Comparison of ENCODE assay signal across 7 mouse cellular contexts in genomic region chr6:90988648-90989317, GRCm38 (mm10). TPM values are rescaled to one million over a fixed set of nuclear protein-coding genes. Genes with fewer than 3 reads are reported as not detected.
DNase-seq lines count a peak whose midpoint lies in the region; ATAC-seq and TF ChIP-seq lines count a peak whose summit lies in the region.

TSS of gene Iqsec1 (minus strand) at chr6:90988685.

- H3K4me1 ChIP-seq in bone marrow macrophage, adult 2 months (ENCODE audit: control insufficient read depth, insufficient read depth, low read length), result no peaks in the 10 kb centered on the region
- peaks cover 13% of the 10 kb centered on the region for H3K4me1 ChIP-seq in embryonic facial prominence, embryonic 15.5 days
- H3K4me1 ChIP-seq in limb, embryonic 12.5 days (replicated peaks), result peaks cover 8% of the 10 kb centered on the region
- peaks cover 9% of the 10 kb centered on the region for H3K4me1 ChIP-seq in midbrain, embryonic 14.5 days (ENCODE audit: control insufficient read depth, insufficient read depth, low read length)

- H3K27me3 ChIP-seq in embryonic facial prominence, embryonic 15.5 days, result peaks cover 4% of the 10 kb centered on the region; the same call in 1 of the 2 replicates
- H3K27me3 ChIP-seq in limb, embryonic 12.5 days, result peaks cover 34% of the 10 kb centered on the region
- peaks cover 11% of the 10 kb centered on the region for H3K27me3 ChIP-seq in midbrain, embryonic 14.5 days (ENCODE audit: control insufficient read depth, insufficient read depth, low read length)

- H3K4me2 ChIP-seq in embryonic facial prominence, embryonic 15.5 days (replicated peaks), result peak within 1 kb of the TSS; percentile 100
- peak within 1 kb of the TSS; percentile 99 for H3K4me2 ChIP-seq in limb, embryonic 12.5 days
- peak within 1 kb of the TSS; percentile 99 for H3K4me2 ChIP-seq in midbrain, embryonic 14.5 days (ENCODE audit: low read length)

- peaks cover 10% of the 10 kb centered on the region; the same call in 1 of the 2 replicates for H3K9me3 ChIP-seq in embryonic facial prominence, embryonic 15.5 days (replicated peaks)
- H3K9me3 ChIP-seq in limb, embryonic 12.5 days, result 0 out of 2 replicates have a peak, but pooled peaks cover 10% of the 10 kb centered on the region
- peaks cover 7% of the 10 kb centered on the region; the same call in 1 of the 2 replicates for H3K9me3 ChIP-seq in midbrain, embryonic 14.5 days (ENCODE audit: control insufficient read depth, low read length)

- peak within 1 kb of the TSS; percentile 39 for H3K9ac ChIP-seq in embryonic facial prominence, embryonic 15.5 days
- H3K9ac ChIP-seq in limb, embryonic 12.5 days (replicated peaks), result peak within 1 kb of the TSS; percentile 71
- H3K9ac ChIP-seq in midbrain, embryonic 14.5 days (replicated peaks; ENCODE audit: low read length), result peak within 1 kb of the TSS; percentile 64

- no peak for TF ChIP-seq CTCF in bone marrow macrophage, adult 2 months (IDR thresholded peaks at IDR 0.05; ENCODE audit: low read depth, low read length)

- DNase-seq in heart, adult 8-10 months (ENCODE audit: low spot score), result peak; percentile 36
- peak; percentile 81 to 82 for DNase-seq in kidney, adult 8-10 months
- peak; percentile 95 for DNase-seq in midbrain, embryonic 14.5 days
- peak; percentile 67 for DNase-seq in spleen, adult 12 weeks (ENCODE audit: low spot score)

- ATAC-seq in embryonic facial prominence, embryonic 15.5 days (ENCODE audit: insufficient number of reproducible peaks, low FRiP score, low TSS enrichment, low read depth), result peak; percentile 92
- peak; percentile 94 for ATAC-seq in limb, embryonic 12.5 days (ENCODE audit: insufficient number of reproducible peaks, insufficient read depth, low FRiP score, low TSS enrichment, low read depth)
- peak; percentile 93 for ATAC-seq in midbrain, embryonic 14.5 days (ENCODE audit: low FRiP score, low TSS enrichment)

- peak within 1 kb of the TSS; percentile 61 for H3K4me3 ChIP-seq in bone marrow macrophage, adult 2 months (ENCODE audit: insufficient read depth, low read length)
- peak within 1 kb of the TSS; percentile 59 for H3K4me3 ChIP-seq in embryonic facial prominence, embryonic 15.5 days (replicated peaks)
- H3K4me3 ChIP-seq in limb, embryonic 12.5 days (replicated peaks), result peak within 1 kb of the TSS; percentile 74
- H3K4me3 ChIP-seq in midbrain, embryonic 14.5 days (replicated peaks; ENCODE audit: low read depth, low read length), result peak within 1 kb of the TSS; percentile 68

- no peak within 1 kb of the TSS for H3K27ac ChIP-seq in bone marrow macrophage, adult 2 months (ENCODE audit: insufficient read depth, low read depth, low read length)
- H3K27ac ChIP-seq in embryonic facial prominence, embryonic 15.5 days (replicated peaks), result no peak within 1 kb of the TSS; the same call in 1 of the 2 replicates
- H3K27ac ChIP-seq in limb, embryonic 12.5 days, result no peak within 1 kb of the TSS
- H3K27ac ChIP-seq in midbrain, embryonic 14.5 days (replicated peaks; ENCODE audit: low read depth, low read length), result 0 out of 2 replicates have a peak within 1 kb of the TSS, but pooled peaks have one; percentile 5

- no peaks in the 10 kb centered on the region for H3K36me3 ChIP-seq in embryonic facial prominence, embryonic 15.5 days
- no peaks in the 10 kb centered on the region for H3K36me3 ChIP-seq in limb, embryonic 12.5 days
- H3K36me3 ChIP-seq in midbrain, embryonic 14.5 days (ENCODE audit: control insufficient read depth, insufficient read depth, low read length), result no peaks in the 10 kb centered on the region

- WGBS in embryonic facial prominence, embryonic 15.5 days, result 1% methylated on average over 34 of the region's 39 CpGs
- WGBS in limb, embryonic 12.5 days, result 1% methylated on average over 38 of the region's 39 CpGs
- WGBS in midbrain, embryonic 14.5 days, result under 1% methylated on average over 34 of the region's 39 CpGs

- no peak for TF ChIP-seq POLR2A in bone marrow macrophage, adult 2 months (IDR thresholded peaks at IDR 0.05; ENCODE audit: borderline replicate concordance, low read depth, low read length)

RNA-seq across cellular contexts. Expression of gene Iqsec1, which starts in this region (rescaled TPM):
- 38.2 and 43.8 TPM in 2 replicates for polyA plus RNA-seq in bone marrow macrophage, adult 2 months (2012; ENCODE audit: insufficient read depth, insufficient read length, missing spikeins)
- 11.4 and 15.0 TPM in 2 replicates for polyA plus RNA-seq in embryonic facial prominence, embryonic 15.5 days (2015; fragmentation: Nextera tagmentation; extraction: Ambion mirVana)
- 100 to 1,000 TPM; 164 to 183 (median 169) TPM for total RNA-seq in heart, adult 8-10 months (2022)
- polyA plus RNA-seq in limb, embryonic 12.5 days (2016; fragmentation: Nextera tagmentation; extraction: Ambion mirVana), result 8.9 and 9.8 TPM in 2 replicates
- 29.5 and 35.7 TPM in 2 replicates for polyA plus RNA-seq in midbrain, embryonic 14.5 days (2014; fragmentation: Nextera tagmentation; extraction: Ambion mirVana)

Comparison
In these comparisons a context has a peak if more than half of its experiments do, and no peak if none do; other contexts are left out.
1. DNase-seq: peak in every context shown above with its lines; median percentile 95 in midbrain, embryonic 14.5 days; 82 in kidney, adult 8-10 months; 67 in spleen, adult 12 weeks; 36 in heart, adult 8-10 months.